Mouse (Mus musculus) large intestine, adult 2 months (tissue): ENCODE measurements at regions not wholly inside any gene's neighbourhood (a gene's known extent, or its start where the extent isn't known, plus 50 kb on each side); places are given as distances from the start of the nearest gene placed in this dataset.

Experiments
- DNase-seq: peaks from one replicate; pipeline ENCODE4 v3.0.0-alpha.2; 2012; ENCODE audit warnings: low read depth, low spot score
- WGBS: fragments of 180-500 bp; shearing (Covaris S2); methylation state at CpG from one replicate; pipeline ENCODE4 v1.1.7; 2018; 5-methylcytosine and 5-hydroxymethylcytosine counted together

GRCm38 (mm10) chr16:24077428-24077827, 88.8 kb upstream of the Bcl6 start:
- WGBS, result 74% methylated on average over 2 of the region's 2 CpGs
- DNase-seq, result no peak

- WGBS, result 75% methylated on average over 4 of the region's 4 CpGs
- DNase-seq, result no peak
Measured at GRCm38 (mm10) chr16:24076799-24077136, 88.1 kb upstream of the Bcl6 start.

GRCm38 (mm10) chr16:24076109-24076798, 87.6 kb upstream of the Bcl6 start:
- no peak for DNase-seq
- 86% methylated on average over 4 of the region's 4 CpGs for WGBS

DNA sequence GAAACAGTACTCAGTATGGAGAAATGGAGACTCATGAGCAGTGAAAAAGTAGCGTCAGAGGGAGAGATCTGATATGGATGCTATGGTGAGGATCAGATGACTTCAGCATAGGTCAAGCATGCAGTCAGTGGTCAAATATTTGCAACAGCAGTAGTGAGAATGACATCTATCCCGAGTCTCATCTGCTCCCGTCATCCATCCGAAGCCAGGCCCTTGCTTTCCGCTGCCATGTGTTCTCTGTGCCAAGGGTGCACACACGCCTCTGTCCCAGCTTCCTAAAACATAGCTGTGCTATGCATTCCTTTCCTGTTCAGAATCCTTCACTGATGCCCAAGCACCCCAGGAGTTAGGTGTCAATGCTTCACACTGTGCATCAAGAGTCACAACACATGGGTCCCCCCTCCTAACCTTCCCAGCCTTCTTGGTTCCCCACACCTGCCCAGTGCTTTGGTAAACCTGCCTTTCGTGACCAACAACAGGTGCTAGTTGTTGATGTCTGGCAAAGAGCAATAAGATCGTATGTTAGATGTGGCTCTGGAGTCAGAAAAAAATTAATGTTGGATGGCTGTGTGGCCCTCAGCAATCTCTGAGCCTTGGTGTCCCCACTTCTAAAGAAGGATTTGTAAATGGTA, 85.1 kb upstream of the Bcl6 start:
- 87% methylated on average over 8 of the region's 8 CpGs for WGBS
- DNase-seq, result no peak

DNA sequence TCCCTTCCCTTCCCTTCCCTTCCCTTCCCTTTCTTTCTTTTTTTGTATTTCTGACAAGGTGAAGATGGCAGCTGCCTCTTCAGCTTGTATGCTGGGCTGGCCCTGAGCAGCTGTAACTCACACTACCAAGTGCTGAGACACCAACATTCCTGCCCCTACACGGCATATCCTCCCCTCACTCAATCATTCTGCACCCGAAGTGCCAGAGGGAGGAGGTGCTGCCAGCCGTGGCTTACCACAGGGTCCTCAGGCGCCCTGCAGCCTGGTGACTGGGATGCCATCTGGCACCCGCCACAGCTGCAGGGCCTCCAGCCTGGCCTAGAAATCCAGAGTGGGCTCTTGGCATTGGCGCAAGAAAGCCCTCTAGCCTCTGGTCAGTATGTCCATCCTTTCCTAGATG, 84.4 kb upstream of the Bcl6 start:
- DNase-seq, result no peak
- 88% methylated on average over 6 of the region's 6 CpGs for WGBS

GRCm38 (mm10) chr16:24069411-24069810, 80.8 kb upstream of the Bcl6 start:
- 83% methylated on average over 5 of the region's 5 CpGs for WGBS
- no peak for DNase-seq

DNA sequence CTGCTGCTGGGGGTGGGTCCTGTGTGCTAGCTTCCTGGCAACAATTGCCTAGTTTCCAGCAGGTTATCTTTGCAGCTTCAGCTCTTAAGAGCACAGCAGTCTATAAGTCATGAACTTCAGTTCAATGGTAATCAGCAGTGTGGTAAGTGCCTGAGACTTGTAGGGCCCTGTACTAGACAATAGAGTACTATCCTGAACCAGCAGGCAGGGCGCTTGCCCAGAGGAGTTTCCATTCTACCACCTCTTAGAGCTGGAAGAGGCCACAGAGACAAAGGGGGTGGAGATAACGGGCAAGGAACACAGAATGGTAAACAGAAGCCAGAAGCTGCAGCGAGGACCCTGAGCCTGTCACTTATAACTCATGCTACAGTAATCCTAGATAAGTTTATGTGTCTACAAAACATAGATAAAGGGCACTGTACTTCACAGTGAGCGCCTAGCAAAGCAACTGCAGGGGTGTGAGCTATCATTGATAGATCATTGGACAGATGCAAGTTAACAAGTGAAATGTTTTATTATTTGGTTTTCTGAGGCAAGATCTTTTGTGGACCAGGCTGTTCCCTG, 79.7 kb upstream of the Bcl6 start:
- no peak for DNase-seq
- WGBS, result 57% methylated on average over 4 of the region's 4 CpGs

DNA sequence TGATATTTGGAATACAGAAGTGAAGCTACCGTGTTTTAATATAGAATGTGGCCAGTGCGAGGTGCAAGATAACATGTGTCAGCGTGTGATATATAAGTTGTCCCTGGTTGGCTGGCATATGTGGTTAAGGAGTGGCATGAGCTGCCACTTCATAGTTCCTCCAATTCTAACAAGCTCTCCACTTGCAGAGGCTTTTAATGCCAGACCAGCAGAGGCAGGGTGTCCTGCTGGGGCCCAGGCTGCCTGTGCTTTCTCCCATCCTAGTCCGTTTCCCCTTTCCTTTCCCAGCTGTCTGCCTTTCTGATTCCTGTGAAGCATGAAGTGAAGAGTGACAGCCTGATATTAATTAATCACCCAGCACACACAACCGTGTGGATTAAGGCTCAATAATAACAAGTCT, 73.7 kb upstream of the Bcl6 start:
- WGBS, result 93% methylated on average over 5 of the region's 5 CpGs
- DNase-seq, result no peak

GRCm38 (mm10) chr16:24061496-24061895, 72.8 kb upstream of the Bcl6 start:
- DNase-seq, result no peak

GRCm38 (mm10) chr16:24059090-24059600, 70.5 kb upstream of the Bcl6 start:
- WGBS, result 71% methylated on average over 4 of the region's 4 CpGs
- DNase-seq, result no peak

More at GRCm38 (mm10) chr16:24061496-24061895, 72.8 kb upstream of the Bcl6 start:
- 25% methylated on average over 4 of the region's 4 CpGs for WGBS

DNA sequence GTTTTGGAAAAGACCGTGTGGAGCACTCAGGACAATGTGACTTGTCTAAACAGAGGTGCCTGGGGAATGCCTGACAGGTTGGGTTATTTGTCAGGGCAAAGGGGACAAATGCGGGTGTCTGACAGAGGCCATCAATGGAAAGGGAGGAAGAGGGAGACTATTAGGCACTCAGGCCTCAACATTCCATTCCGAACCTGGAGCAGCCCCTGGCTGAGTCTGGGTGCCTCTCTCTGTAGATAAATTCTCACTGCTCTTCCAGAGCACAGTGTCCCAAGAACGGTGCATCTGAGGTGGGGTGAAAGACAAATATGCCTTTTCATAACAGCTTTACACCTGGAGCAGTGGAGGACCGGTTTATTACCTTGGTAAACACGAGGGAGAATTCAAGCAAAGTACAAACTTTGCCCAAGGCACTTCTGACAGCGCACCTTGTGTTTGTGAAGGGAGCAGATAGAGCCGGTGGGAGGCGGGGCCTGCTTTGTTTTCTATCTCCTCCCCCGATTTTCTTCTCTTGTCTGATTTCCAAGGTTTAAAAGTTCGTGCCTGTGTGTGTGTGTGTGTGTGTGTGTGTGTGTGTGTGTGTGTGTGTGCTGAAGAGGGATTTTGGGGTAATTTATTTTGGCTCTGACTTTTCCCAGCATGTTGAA, 68.4 kb upstream of the Bcl6 start:
- WGBS, result 22% methylated on average over 11 of the region's 11 CpGs
- DNase-seq, result peak; percentile 54

- WGBS, result 30% methylated on average over 12 of the region's 12 CpGs
- no peak for DNase-seq
Measured at GRCm38 (mm10) chr16:24056123-24056884, 67.7 kb upstream of the Bcl6 start.

- 94% methylated on average over 3 of the region's 3 CpGs for WGBS
Measured at GRCm38 (mm10) chr16:24054293-24054692, 65.6 kb upstream of the Bcl6 start.

DNA sequence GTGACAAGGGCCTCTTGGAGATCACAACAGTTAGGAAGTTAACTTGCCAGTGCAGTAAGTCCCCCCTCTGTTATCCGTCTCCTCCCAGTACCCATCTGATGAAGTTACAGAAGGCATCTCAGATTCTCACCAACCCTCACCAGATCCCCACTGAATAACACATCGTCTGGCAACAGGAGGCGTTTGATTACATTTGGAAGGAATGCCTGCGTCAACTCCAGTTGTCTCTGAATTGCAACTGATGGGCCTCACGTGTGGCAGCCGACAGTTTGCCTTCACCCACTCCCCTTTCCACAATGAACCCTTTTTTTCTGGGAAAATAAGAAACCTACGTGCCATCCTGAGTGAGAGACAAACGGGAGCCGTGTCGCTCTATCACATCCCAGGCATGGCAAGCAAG, 64.8 kb upstream of the Bcl6 start:
- WGBS, result 91% methylated on average over 10 of the region's 10 CpGs
- no peak for DNase-seq

More at GRCm38 (mm10) chr16:24054293-24054692, 65.6 kb upstream of the Bcl6 start:
- no peak for DNase-seq

DNA sequence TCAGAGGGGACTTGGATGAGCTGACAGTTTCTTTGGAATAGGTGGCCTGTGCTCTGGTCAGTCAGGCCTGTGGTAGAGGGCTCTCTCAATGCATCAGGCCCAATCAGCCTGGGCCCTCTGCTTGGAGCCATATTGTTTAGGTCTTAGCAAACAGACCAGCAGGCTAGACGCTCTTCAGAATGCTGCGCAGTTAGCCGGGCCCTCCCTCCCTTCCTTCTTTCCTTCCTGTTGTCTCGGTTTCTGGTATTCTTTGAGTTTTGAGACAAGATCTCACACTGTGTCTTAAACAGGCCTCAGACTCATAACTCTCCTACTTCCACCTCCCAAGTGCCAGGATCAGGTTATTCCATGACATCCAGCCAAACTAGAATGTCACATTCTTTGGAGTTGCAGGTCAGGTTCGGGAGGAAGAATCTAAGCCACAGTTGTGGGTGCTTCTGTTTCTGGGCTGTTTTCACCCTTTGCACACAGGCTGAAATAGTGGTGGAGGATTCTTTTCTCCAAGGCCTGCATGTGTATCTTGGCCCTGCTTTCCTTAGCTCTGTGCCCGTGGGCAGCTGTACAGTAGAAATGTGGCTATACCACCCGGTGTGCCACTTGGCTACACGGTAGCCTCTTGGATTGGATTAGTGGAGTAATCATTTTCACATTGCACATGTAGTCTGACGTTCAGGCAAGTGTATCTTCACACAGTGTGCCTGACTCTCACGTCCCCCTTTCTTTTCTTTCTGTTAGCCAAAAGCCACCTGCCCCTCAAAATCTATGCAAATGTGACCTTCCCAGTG, 62.4 kb upstream of the Bcl6 start:
- WGBS, result 90% methylated on average over 10 of the region's 10 CpGs
- no peak for DNase-seq

GRCm38 (mm10) chr16:24043779-24044178, 55.1 kb upstream of the Bcl6 start:
- DNase-seq, result no peak
- WGBS, result 83% methylated on average over 4 of the region's 4 CpGs

DNA sequence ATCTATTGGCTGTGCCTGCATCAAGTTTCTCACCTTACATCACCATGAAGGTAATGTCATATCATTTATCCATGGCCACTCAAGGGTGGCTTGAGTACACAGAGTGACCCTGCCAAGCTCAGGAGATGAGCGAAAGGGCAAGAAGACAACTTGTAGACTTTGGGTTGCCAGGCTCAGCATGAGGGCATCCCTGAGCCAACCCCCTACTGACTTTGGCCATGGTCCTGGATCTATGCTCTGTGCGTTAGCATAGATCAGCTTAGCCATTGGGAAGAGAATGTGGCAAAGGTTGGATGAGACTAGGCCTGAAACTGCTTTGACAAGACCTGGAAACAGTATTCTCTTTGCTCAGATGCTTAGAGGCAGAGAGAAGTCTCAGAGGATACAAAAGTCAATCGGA, 54.3 kb upstream of the Bcl6 start:
- DNase-seq, result no peak
- 97% methylated on average over 3 of the region's 3 CpGs for WGBS

DNA sequence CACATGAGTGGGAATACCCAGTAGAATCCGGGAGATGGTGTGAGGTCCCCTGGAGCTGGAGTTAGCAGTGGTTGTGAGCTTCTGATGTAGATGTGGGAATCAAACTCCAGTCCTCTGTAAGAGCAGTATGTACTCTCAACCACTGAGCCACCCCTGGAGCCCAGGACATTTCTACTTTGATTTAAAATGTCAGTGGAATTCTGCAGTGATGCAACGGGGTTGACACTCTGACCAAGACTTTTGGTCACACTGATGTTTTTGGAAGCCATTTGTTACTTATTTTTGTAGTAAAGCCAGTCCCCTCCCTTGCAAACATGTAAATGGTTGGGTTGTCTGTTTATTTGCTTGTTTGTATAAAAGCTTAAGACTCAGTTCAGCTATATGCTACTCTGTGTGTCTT, 53.6 kb upstream of the Bcl6 start:
- DNase-seq, result no peak
- 84% methylated on average over 2 of the region's 2 CpGs for WGBS

GRCm38 (mm10) chr16:24041403-24041802, 52.8 kb upstream of the Bcl6 start:
- no peak for DNase-seq
- whole genome bisulfite sequencing, result 83% methylated on average over 2 of the region's 2 CpGs
